Mouse (Mus musculus) hindlimb bud, embryonic 11.5 days (tissue): ENCODE data around the gene Rxfp1.
A peak's percentile ranks its signal among the peaks of the same experiment; 100 is the strongest.

Experiments used
- DNase-seq: peaks from one replicate; pipeline ENCODE4 v3.0.0-alpha.2; 2012; ENCODE audit warnings: low read depth, low spot score; ENCODE audit errors: extremely low spot score

Rxfp1 gene

GRCm38 (mm10) chr3:79673082-79673481 is 64.6 kb downstream of the Rxfp1 start:
- DNase-seq = peak; percentile 57

DNA sequence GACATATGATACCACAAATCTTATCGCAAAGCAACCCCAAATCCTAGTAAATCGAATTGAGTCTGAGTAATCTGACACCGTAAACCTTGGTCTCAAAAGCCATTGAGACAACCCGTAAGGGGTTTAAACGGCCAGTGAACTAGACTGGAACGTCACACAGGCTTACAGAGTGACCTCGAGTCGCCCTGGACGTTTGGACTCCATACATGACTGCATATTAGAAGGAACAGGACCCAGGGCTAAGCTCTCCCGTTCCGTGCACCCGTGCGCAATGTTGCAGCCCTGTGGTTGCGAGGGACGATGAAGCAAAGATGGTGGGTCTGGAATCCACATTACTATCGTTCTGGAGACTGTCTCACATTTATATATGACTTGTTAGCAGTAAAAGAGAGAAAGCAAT is 65.5 kb downstream of the Rxfp1 start:
- no peak for DNase-seq

GRCm38 (mm10) chr3:79670556-79670955 is 67.1 kb downstream of the Rxfp1 start:
- no peak for DNase-seq

DNA sequence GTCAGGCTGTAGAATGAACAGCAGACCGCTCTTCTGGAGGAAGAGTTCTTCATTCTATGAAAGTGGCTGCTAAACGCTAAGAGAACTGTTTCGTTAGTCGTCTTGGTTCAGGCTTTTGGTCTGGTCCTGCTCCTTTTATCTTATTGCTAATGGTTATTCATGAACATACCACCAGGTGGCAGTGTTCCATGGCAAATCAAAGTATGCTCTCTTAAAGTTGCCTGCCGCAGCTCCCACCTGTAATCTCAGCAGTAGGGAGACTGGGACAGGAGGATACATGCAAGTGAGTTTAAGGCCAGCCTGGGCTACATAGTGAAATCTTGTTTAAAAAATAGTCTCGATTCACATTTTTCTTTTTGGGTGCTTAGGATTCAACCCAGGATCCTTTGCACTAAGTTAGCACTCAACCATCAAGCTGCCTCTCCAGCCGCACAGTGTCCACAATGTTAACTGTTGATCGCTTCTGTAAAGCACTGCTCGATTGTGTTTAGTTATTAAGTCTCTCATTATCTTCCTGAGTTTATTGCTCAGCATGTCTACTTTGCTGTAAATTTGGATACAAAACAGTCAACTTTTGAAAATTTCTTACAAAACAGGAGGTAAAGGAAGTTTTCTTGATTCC is 72.8 kb downstream of the Rxfp1 start:
- DNase-seq = peak; percentile 46

GRCm38 (mm10) chr3:79656682-79657081 is 81.0 kb downstream of the Rxfp1 start:
- DNase-seq = no peak

GRCm38 (mm10) chr3:79652129-79652528 is 85.6 kb downstream of the Rxfp1 start:
- DNase-seq = no peak

DNA sequence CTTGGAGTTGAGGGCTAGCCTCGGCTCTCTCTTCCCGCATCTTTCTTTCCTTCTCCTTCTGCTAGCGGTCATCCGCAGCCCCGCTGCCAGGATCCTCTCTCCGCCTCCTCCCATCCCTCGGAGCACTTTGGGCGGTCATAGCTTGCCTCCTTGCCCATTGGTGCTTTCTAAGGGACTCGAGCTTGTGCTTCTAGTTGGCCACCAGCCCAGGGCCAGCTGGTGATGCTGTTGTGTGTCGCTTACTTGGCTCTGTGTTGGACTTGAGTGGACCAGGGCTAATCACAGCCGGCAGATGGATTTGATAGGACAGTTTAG is 108.3 kb downstream of the Rxfp1 start, which contains the start of gene Etfdh:
Etfdh (minus strand) TSS at position 85 of the 315 bp plus-strand sequence.
- peak; percentile 24 for DNase-seq

- peak; percentile 100 for DNase-seq
These were observed 108.9 kb downstream of the Rxfp1 start, which contains the start of gene 4930579G24Rik for GRCm38 (mm10) chr3:79628561-79629415. 4930579G24Rik (plus strand) TSS chr3:79629079.

DNA sequence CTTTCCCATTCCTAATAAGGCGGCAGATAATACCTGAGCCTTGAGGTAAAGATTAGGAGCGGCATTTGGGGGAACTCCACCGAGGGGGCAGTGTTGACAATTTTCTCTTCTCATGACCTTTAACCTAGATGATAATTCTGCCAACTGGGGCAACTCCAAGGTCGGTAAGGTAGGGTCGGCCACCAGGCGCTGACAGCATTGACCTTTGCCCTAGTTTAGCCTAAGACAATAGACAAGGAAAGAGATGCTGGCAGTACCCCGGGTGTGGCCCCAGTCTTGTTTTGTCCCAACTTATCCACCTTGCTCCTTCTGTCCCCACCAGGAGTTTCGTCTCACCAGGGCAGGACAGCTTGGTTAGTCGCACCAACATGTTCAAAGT is 109.5 kb downstream of the Rxfp1 start:
- no peak for DNase-seq

- DNase-seq = no peak
These were observed 110.0 kb downstream of the Rxfp1 start for GRCm38 (mm10) chr3:79627484-79628181.

- DNase-seq = no peak
These were observed 127.8 kb downstream of the Rxfp1 start for GRCm38 (mm10) chr3:79609886-79610285.

DNA sequence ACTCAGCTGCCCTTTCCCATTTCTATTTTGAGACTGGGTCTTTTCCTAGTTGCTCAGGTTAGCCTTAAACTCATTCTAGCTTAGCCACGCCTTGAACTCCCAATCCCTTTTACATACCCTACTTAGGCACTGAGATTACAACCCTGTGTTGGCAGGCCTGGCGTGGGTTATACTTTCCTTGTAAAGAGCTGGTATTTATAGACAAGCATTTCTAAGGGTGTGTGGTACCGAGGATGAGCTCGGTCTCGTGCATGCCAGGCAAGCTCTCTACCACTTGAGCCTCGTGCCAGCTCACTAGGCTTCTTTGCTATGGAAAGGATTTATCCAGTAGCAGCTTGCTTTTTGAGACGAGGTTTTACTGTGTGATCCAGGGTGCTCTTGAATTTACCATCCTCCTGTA is 142.2 kb downstream of the Rxfp1 start:
- no peak for DNase-seq

DNA sequence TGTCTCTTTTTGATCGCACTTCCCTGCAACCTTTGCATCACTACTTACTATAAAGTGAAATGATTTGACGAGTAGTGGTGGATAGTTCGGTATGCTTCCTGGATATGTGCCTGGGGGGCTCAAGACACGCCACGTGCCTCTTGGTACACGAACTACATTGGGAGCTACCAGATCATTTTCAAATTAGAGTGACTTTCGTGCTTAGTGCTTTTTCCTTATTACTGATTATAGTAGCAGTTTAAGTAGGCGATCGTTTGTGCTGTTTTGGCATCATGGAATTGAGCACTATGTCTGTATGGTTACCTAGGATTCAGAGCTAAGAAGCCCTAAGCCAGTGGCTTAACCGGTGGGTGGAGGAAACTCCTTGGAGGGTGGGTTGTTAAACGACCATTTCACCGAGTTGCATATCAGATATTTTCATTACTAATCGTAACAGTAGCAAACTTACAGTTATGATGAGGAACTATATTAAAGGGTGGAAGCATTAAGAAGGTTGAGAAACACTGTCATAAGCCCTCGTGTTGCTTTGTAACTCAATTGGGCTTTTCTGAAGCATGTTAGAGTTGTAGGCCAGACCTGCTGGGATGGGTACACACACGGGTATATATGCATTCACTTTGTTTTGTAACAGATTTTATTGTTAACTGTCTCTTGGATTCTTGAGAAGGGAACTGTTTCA is 145.7 kb downstream of the Rxfp1 start:
- no peak for DNase-seq
